Mouse (Mus musculus) midbrain, embryonic 15.5 days (tissue): ENCODE results near the gene Acp6. TPM values are rescaled to one million over a fixed set of nuclear protein-coding genes. Genes with fewer than 3 reads are reported as not detected.
A peak's percentile ranks its signal among the peaks of the same experiment; 100 is the strongest.

Source experiments
- ATAC-seq: fragments of 200-750 bp; cut with Nextera tagmentation; replicated peaks from 2 replicates; pipeline ENCODE4 v1.8.0; 2017; ENCODE audit warnings: moderate TSS enrichment
- H3K27ac ChIP-seq: fragments of 300-500 bp; sonication (generic); 2 replicates; pipeline ENCODE4 v1.5.1; 2015; ENCODE audit warnings: mild to moderate bottlenecking, inconsistent platforms
- H3K27me3 ChIP-seq: fragments of 300-500 bp; sonication (generic); replicated peaks from 2 replicates; pipeline ENCODE4 v1.6.1; 2015; ENCODE audit warnings: inconsistent platforms
- H3K36me3 ChIP-seq: fragments of 300-500 bp; sonication (generic); replicated peaks from 2 replicates; pipeline ENCODE4 v1.6.1; 2015; ENCODE audit warnings: inconsistent platforms
- H3K4me1 ChIP-seq: fragments of 300-500 bp; sonication (generic); 2 replicates; pipeline ENCODE4 v1.6.1; 2015; ENCODE audit warnings: inconsistent platforms
- H3K4me2 ChIP-seq: fragments of 300-500 bp; sonication (generic); 2 replicates; pipeline ENCODE4 v1.6.1; 2015; ENCODE audit warnings: inconsistent platforms, mild to moderate bottlenecking, moderate library complexity
- H3K4me3 ChIP-seq: fragments of 300-500 bp; sonication (generic); 2 replicates; pipeline ENCODE4 v1.5.1; 2015; ENCODE audit warnings: mild to moderate bottlenecking, inconsistent platforms
- H3K9ac ChIP-seq: fragments of 300-500 bp; sonication (generic); 2 replicates; pipeline ENCODE4 v1.6.1; 2015; ENCODE audit warnings: mild to moderate bottlenecking, inconsistent platforms
- H3K9me3 ChIP-seq: fragments of 300-500 bp; sonication (generic); 2 replicates; pipeline ENCODE4 v1.6.1; 2016; ENCODE audit warnings: inconsistent platforms
- WGBS: fragments of 180-500 bp; shearing (Covaris S2); methylation state at CpG from one replicate; pipeline ENCODE4 v1.1.7; 2015; ENCODE audit warnings: mixed read lengths; 5-methylcytosine and 5-hydroxymethylcytosine counted together
- polyA plus RNA-seq: library from polyadenylated mRNA; unstranded; fragments of >200 nt; fragmentation: Nextera tagmentation; extraction: Ambion mirVana; gene quantifications from 2 replicates; pipeline ENCODE4 v1.2.1, GENCODE M21; 2015

Gene Acp6
- polyA plus RNA-seq, 1 experiment from 2014 or later: 22.4 TPM

DNA sequence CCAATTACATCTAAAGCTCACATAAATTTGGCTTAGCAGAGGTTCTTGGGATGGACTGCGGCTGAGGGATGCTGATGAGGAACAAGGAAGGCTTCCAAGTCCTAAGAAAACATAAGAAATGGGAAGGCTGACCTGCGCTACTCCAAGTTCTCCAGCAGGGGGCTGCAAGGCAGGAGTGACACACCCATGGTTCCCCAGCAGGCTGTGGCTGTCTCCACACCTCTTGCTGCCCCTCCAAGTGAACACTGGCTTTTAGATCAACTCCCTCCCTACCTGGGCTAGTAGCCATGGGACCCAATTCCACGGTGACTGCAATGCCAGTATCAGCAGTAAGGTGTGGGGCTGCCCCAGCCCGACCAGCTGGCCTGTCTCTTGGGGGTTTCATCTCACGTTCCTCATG lies 43.4 kb downstream of the Acp6 start:
- H3K27me3 ChIP-seq: no peaks in the 10 kb centered on the region
- WGBS: 44% methylated on average over 5 of the region's 5 CpGs
- no peaks in the 10 kb centered on the region for H3K9me3 ChIP-seq
- H3K27ac ChIP-seq: 0 out of 2 replicates have a peak overlapping the region, but pooled peaks have one; percentile 18
- peaks cover 25% of the 10 kb centered on the region for H3K36me3 ChIP-seq
- peak; percentile 70; the same call in 1 of the 2 replicates for ATAC-seq
- H3K4me3 ChIP-seq: no peak overlapping the region
- H3K4me1 ChIP-seq: peaks cover 8% of the 10 kb centered on the region; the same call in 1 of the 2 replicates
- H3K4me2 ChIP-seq: no peak overlapping the region
- H3K9ac ChIP-seq: no peak overlapping the region

DNA sequence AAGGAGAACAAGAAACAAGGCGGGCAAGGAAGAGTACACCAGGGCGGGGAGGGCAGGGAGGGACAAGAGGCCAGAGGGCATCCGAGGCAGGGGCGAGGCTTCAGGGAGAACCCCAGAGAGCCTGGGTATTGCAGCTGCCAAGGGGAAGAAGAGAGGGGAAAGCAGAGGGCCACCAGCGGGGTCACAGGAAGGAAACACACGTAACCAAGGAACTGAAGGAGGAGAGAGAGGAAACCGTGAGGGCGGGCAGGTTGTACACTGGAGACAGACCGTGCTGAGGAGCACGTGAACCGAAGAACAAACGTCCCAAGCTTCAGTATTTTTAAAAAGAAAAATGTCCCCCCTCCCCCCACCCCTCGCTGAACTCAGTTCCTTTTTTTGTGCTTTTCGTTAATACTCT lies 45.3 kb downstream of the Acp6 start:
- no peaks in the 10 kb centered on the region for H3K9me3 ChIP-seq
- 79% methylated on average over 14 of the region's 14 CpGs for WGBS
- peaks cover 42% of the 10 kb centered on the region for H3K36me3 ChIP-seq
- H3K4me2 ChIP-seq: no peak overlapping the region
- peaks cover 8% of the 10 kb centered on the region; the same call in 1 of the 2 replicates for H3K4me1 ChIP-seq
- H3K4me3 ChIP-seq: no peak overlapping the region
- H3K27ac ChIP-seq: no peak overlapping the region
- no peaks in the 10 kb centered on the region for H3K27me3 ChIP-seq
- H3K9ac ChIP-seq: no peak overlapping the region
- no peak for ATAC-seq

DNA sequence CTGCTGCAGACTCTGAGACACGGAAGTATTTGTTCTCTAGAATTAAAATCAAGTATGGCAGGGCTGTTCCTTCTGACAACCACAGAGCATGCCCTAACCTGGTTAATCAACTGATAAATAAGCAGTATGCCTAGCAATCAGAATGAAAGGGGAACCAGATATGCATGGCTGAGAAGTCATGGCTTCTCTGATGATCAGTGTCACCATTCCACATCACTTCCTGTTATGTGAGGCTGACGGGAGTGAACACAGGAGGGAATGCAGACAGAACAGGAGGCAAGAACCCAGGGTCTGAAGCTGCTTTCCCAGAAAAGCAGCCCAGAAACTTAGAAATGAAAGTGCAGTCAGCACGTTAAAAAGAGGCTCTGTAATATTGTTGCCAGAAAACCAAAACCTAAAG lies 47.9 kb downstream of the Acp6 start:
- no peak overlapping the region for H3K9ac ChIP-seq
- H3K27ac ChIP-seq: no peak overlapping the region
- no peaks in the 10 kb centered on the region for H3K9me3 ChIP-seq
- H3K36me3 ChIP-seq: peaks cover 58% of the 10 kb centered on the region
- H3K4me3 ChIP-seq: no peak overlapping the region
- 0 out of 2 replicates have a peak, but pooled peaks cover 4% of the 10 kb centered on the region for H3K4me1 ChIP-seq
- H3K27me3 ChIP-seq: no peaks in the 10 kb centered on the region
- no peak overlapping the region for H3K4me2 ChIP-seq
- no peak for ATAC-seq
- 89% methylated on average over 3 of the region's 3 CpGs for WGBS

DNA sequence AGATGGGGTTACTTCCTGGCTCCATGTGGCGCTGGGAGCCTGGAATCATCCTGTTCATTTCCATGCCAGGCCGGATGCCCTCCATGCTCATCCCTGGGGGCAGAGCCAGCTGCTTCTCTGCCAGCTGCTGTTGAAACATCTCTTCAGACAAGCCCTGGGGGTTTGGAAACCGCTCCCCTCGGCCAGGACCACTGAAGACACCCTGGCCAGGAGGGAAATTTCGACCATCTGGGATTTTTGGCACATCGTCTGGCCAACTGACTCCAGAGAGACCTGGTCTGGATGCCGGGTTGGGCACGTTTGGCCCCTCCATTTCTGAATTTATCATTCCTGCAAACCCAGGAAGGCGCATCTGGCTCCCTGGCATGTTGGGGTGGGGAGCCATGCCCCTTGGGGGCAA lies 50.8 kb downstream of the Acp6 start:
- Histone ChIP-seq H3K36me3 (peaks cover 76% of the 10 kb centered on the region), H3K27me3 (no peaks in the 10 kb centered on the region)
- ATAC-seq: no peak

DNA sequence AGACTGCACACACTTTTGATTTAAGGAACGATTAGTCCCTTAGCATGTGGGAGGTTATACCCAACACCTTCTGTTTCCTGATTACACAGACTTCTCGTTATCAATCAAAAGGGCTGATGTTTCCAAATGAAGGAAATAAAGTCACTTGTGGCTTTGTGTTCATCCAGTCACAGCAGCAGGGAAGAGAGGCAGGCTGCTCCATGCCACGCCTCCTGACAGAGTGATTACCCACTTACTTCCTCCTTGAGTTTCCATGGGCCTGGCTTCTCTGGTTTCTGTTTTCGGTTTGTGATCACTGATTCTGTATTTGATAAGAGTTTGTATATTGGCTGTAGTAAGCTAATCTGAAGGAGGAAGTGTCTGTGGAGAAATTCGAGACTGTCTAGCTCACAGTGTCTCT lies 52.6 kb downstream of the Acp6 start:
- WGBS: 91% methylated on average over 5 of the region's 5 CpGs
- H3K4me3 ChIP-seq: no peak overlapping the region
- ATAC-seq: no peak
- no peak overlapping the region for H3K4me2 ChIP-seq
- H3K9ac ChIP-seq: no peak overlapping the region
- H3K4me1 ChIP-seq: 0 out of 2 replicates have a peak, but pooled peaks cover 4% of the 10 kb centered on the region
- peaks cover 70% of the 10 kb centered on the region for H3K36me3 ChIP-seq
- no peak overlapping the region for H3K27ac ChIP-seq
- no peaks in the 10 kb centered on the region for H3K9me3 ChIP-seq
- no peaks in the 10 kb centered on the region for H3K27me3 ChIP-seq

More for the DNA sequence above, 50.8 kb downstream of the Acp6 start:
- 87% methylated on average over 9 of the region's 9 CpGs for WGBS
- no peak overlapping the region for H3K27ac ChIP-seq
- no peak overlapping the region for H3K4me3 ChIP-seq
- no peaks in the 10 kb centered on the region for H3K9me3 ChIP-seq
- no peaks in the 10 kb centered on the region for H3K4me1 ChIP-seq
- no peak overlapping the region for H3K9ac ChIP-seq
- no peak overlapping the region for H3K4me2 ChIP-seq

DNA sequence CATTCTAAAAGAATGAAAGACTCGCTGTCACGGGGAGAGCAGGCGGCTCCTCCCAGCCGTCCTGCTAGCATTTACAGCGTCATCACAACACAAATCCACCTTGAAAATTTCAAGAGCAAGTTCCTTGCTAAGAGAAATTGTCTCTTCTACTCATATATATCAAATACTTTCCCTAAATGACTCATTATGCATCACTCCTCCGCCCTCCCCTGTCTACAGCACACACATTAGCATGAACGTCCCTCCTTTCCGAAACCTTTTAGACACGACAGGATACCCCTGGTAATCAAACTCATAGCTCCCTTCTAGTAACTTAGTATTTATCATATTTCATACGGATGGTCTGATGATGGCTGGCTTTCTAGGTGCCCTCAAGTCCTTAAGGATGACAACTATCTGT lies 55.3 kb downstream of the Acp6 start:
- WGBS: 93% methylated on average over 10 of the region's 10 CpGs
- H3K27ac ChIP-seq: no peak overlapping the region

DNA sequence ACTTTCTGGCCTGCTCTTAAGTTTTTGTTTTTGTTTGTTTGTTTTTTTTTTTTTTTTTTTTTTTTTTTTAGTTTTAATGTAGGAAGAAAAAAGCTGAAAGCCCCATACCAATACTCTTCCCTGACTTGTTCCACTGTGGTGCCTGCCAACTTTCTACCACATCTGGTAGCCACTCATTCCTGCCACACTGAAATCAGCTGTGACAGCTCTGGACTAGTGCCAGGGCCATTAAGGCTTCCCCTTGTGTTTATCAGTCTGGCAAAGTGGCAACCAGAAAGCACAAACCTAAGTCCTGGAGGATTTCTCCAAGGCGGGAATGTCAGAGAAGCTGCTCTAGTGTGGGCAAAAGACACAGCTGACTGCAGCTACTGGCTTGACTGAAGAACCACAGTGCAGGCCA lies 55.9 kb downstream of the Acp6 start:
- Histone ChIP-seq H3K27me3 (no peaks in the 10 kb centered on the region), H3K9me3 (no peaks in the 10 kb centered on the region), H3K27ac (no peak overlapping the region), H3K4me1 (0 out of 2 replicates have a peak, but pooled peaks cover 4% of the 10 kb centered on the region), H3K4me2 (no peak overlapping the region), H3K4me3 (no peak overlapping the region), H3K9ac (no peak overlapping the region), H3K36me3 (peaks cover 49% of the 10 kb centered on the region)
- no peak for ATAC-seq
- WGBS: 54% methylated on average over 1 of the region's 1 CpGs

More for the DNA sequence above, 55.3 kb downstream of the Acp6 start:
- H3K27me3 ChIP-seq: no peaks in the 10 kb centered on the region
- H3K9me3 ChIP-seq: no peaks in the 10 kb centered on the region
- H3K4me1 ChIP-seq: 0 out of 2 replicates have a peak, but pooled peaks cover 4% of the 10 kb centered on the region
- no peak for ATAC-seq
- H3K9ac ChIP-seq: no peak overlapping the region
- no peak overlapping the region for H3K4me2 ChIP-seq
- peaks cover 49% of the 10 kb centered on the region for H3K36me3 ChIP-seq
- H3K4me3 ChIP-seq: no peak overlapping the region

DNA sequence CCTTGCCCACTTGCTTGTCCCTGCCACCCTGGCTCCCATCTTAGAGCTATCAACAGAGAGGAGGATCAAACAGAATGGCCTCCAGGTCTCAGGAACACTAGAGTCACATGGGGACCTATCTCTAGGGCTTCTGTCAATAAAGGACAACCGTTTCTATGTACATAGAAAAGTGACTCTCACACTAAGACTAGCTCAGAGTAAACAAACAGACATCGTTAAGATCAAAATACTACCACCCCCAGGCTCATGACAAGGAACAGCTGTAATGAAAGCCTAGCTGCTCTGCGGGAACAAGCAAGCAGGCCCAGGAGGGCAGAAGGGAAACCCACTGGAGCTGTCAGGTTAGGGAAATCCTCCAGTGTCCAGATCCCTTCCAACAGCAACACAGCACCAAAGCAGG lies 56.9 kb downstream of the Acp6 start:
- Histone ChIP-seq H3K36me3 (peaks cover 44% of the 10 kb centered on the region), H3K4me1 (0 out of 2 replicates have a peak, but pooled peaks cover 4% of the 10 kb centered on the region), H3K9me3 (no peaks in the 10 kb centered on the region), H3K27ac (no peak overlapping the region), H3K4me2 (no peak overlapping the region), H3K27me3 (no peaks in the 10 kb centered on the region), H3K9ac (no peak overlapping the region), H3K4me3 (no peak overlapping the region)
- no peak for ATAC-seq
- 79% methylated on average over 3 of the region's 3 CpGs for WGBS

DNA sequence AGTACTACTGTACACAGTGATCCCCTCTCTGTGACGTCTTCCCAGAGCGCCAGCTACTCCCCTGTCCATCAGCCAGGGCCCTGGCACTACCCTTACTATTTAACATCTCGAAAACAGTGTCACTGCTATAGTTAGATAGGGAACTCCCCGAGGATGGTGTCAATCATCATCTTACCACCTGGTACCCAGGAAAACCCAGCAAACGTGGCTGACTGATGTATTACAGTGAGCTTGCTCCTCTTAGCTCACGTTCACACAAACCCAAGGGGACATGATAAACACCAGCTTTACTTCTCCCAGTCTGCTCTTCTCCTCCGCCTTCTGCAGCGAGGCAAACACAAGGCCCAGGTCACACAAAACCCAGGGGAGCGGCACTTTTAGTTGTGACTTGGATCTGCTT lies 64.7 kb downstream of the Acp6 start:
- H3K9me3 ChIP-seq: no peaks in the 10 kb centered on the region
- ATAC-seq: no peak
- no peak overlapping the region for H3K4me2 ChIP-seq
- H3K36me3 ChIP-seq: peaks cover 9% of the 10 kb centered on the region; the same call in 1 of the 2 replicates
- no peaks in the 10 kb centered on the region for H3K27me3 ChIP-seq
- WGBS: 69% methylated on average over 9 of the region's 9 CpGs
- no peak overlapping the region for H3K4me3 ChIP-seq
- H3K4me1 ChIP-seq: peaks cover 35% of the 10 kb centered on the region
- H3K27ac ChIP-seq: no peak overlapping the region
- no peak overlapping the region for H3K9ac ChIP-seq

DNA sequence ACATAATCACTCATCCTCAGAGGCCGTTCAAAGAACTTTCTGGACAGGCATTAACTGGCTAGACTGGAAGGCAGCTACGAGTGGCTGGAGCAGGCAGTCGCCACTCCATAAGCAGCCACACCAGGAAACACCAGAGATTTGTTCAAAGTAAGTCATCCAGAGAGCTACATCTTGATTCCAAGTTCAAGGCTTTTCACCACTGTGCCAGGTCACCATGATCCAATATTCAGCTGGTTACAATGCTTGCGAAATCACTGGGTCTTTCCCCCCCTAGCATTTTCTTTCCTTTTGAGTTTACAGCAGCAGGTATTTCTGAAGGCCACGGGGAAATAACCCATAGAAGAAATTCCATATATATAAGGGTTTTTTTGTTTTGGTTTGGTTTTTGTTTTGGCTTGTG lies 66.7 kb downstream of the Acp6 start:
- 0 out of 2 replicates have a peak, but pooled peaks cover 2% of the 10 kb centered on the region for H3K36me3 ChIP-seq
- H3K27me3 ChIP-seq: no peaks in the 10 kb centered on the region
- no peaks in the 10 kb centered on the region for H3K9me3 ChIP-seq
- 75% methylated on average over 5 of the region's 5 CpGs for WGBS
- ATAC-seq: no peak
- no peak overlapping the region for H3K27ac ChIP-seq
- no peak overlapping the region for H3K4me3 ChIP-seq
- peaks cover 39% of the 10 kb centered on the region for H3K4me1 ChIP-seq
- H3K9ac ChIP-seq: no peak overlapping the region
- H3K4me2 ChIP-seq: peak overlapping the region; percentile 3; the same call in 1 of the 2 replicates

DNA sequence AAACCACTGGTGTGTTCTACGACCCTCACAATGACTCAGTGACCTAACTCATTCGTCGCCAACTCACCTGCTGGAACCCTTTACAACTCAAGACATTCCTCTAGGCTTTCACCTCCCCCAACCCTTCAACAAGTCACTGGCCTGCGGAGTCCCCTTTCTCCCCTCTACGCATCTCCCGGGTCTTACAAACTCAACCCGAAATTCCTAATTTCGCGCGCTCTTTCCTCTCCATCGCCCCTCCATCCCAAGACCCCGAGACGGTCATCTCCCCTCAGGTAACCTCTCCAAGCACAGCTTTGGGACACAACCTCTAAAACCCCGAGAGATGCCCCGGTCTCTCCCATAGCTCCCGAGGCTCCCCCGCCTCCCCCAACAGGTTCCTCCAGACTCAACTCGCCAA lies 68.1 kb downstream of the Acp6 start:
- 1% methylated on average over 18 of the region's 18 CpGs for WGBS
- ATAC-seq: peak; percentile 32

More for the DNA sequence above, 68.1 kb downstream of the Acp6 start:
- Histone ChIP-seq H3K4me1 (peaks cover 39% of the 10 kb centered on the region), H3K27ac (peak overlapping the region; percentile 93), H3K4me3 (peak overlapping the region; percentile 83), H3K27me3 (no peaks in the 10 kb centered on the region), H3K4me2 (peak overlapping the region; percentile 74), H3K9ac (peak overlapping the region; percentile 92), H3K36me3 (no peaks in the 10 kb centered on the region), H3K9me3 (no peaks in the 10 kb centered on the region)
